Mouse (Mus musculus) gastrocnemius, postnatal 4 days (tissue): ENCODE measurements around the gene Arfip1. TPM values are rescaled to one million over a fixed set of nuclear protein-coding genes. Genes with fewer than 3 reads are reported as not detected.

Experiments
- DNase-seq, 2 experiments: peaks; one replicate each; pipeline ENCODE4 v3.0.0; 2021 to 2022; ENCODE audit warnings: low spot score in 2 of 2, mixed read lengths in 2 of 2
- long read RNA-seq, 2 experiments: library from polyadenylated mRNA; stranded (forward); transcript quantifications; one replicate each; pipeline ENCODE4 v2.0.0; 2021
- total RNA-seq, 2 experiments: library from RNA; stranded (reverse); gene quantifications; 2 replicates each; pipeline ENCODE4 v1.2.3; 2021

Gene Arfip1
- 10 to 100 TPM; 32.3 to 40.5 TPM for total RNA-seq
- long read RNA-seq, experiment 1, transcript Arfip1-201 (8 exons, 2,799 nt) = major isoform, 32 of 49 reads
- long read RNA-seq, experiment 1, transcript Arfip1-203 (9 exons, 1,343 nt) = minor isoform, 8 of 49 reads
- long read RNA-seq, experiment 1, partial matches to known transcripts = 1 of 49 reads
- long read RNA-seq, experiment 1, other reads (novel, unspliced or antisense) = 8 of 49 reads
- long read RNA-seq, experiment 2, transcript Arfip1-203 (9 exons, 1,343 nt) = minor isoform, 7 of 50 reads
- long read RNA-seq, experiment 2, transcript Arfip1-201 (8 exons, 2,799 nt) = major isoform, 32 of 50 reads
- long read RNA-seq, experiment 2, partial matches to known transcripts = 2 of 50 reads
- long read RNA-seq, experiment 2, other reads (novel, unspliced or antisense) = 9 of 50 reads

- peak; percentile 98 to 99 for DNase-seq
These were observed at the start of gene Arfip1 for GRCm38 (mm10) chr3:84582023-84582912. TSS of gene Arfip1 (minus strand) at chr3:84582625.

DNA sequence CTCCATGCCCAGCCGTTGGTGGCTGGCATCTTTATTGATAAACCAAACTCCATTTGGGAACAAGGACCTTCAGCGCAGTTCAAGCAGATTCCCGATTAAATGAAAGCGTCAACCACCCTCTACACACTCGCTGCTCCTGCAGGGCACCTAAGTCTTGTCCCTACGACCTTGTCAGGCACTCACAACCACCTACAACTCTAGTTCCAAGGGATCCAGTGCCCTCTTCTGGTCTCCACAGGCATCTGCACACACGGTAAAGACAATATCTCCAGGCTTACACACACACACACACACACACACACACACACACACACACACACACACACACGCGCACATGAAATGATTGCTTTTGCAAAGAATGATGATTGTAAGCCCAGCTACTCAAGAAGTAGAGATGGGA is 49.2 kb upstream of the Arfip1 start:
- no peak for DNase-seq

DNA sequence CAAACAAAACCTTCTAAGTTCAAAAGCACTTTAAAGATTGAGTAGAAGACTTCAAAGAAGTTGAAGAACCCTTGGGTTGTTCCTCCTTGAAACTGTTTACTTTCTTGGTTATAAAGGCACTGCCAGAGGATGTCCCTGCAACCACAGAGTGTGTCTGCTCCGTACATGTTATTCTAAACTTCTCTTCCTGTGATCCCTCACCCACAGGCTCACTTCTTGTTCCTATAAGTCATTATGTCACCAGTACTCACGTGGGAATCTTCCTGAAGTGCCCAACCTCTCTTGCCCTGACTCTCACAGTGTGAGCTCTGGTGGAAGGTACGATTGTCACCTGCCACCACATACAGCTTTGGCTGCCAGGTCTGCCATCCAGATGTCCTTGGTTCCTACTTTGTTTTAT is 39.6 kb upstream of the Arfip1 start:
- no peak for DNase-seq

DNA sequence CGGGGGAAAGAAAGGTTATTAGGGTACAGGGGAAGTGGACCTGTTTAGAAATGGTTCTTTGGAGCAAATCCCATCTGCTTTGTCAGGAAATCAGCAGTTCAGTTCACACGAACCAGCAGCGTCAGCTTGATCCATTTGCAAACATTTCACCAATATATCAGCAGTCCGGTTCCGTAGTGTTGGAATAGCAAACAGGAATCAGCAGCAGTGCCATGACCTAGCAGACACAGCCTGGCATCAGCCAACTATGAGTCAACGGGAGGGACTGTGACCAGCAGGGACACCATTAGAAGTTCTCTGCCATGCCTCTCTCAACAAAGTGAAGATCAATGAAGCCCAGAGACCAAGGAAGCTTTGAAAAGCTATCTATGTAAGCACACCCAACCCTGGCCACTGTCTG is 37.3 kb upstream of the Arfip1 start:
- no peak for DNase-seq

DNA sequence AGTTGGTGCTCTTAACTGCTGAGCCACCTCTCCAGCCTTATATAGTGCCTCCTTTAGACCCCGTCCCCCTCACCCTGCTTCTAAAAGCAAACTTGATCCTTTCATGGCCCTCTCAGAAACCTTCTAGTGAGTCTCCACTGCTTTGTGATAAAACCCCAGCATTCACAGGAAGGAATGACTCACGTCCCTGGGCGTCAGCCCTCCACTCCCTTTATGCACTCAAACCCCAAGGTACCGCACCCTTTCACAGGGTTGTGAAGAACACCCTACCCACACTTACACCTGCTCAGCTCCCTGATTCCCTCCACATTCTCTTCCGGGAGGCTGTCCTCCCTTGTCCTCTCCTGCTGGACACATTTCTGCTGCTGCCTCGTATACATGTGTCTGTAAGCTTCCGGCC is 36.6 kb upstream of the Arfip1 start:
- no peak for DNase-seq

- no peak for DNase-seq
These were observed 36.2 kb upstream of the Arfip1 start for GRCm38 (mm10) chr3:84618627-84619026.

- DNase-seq = no peak
These were observed 33.4 kb upstream of the Arfip1 start for GRCm38 (mm10) chr3:84615856-84616225.

- no peak for DNase-seq
These were observed 32.8 kb upstream of the Arfip1 start for GRCm38 (mm10) chr3:84615050-84615855.

DNA sequence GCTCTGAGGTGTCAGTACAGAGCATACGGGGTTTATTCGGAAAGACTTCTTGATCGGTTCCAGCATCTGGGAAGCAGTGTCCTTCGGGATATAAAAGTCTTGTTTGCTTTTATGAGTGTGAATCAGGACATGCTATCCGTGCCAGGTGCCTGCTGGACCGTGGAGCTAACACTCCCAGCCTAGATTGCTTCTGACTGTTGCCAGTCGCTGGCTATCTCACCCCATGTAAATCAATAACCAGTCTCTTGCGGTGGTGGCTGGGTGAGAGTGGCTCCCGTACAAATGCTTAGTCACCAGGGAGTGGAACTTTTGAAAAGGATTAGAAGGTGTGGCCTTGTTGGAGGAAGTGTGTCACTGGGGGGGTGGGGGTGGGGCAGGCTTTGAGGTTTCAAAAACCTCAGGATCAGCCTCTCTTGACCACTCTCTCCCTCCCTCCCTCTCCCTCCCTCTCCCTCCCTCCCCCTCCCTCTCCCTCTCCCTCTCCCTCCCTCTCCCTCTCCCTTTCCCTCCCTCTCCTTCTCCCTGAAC is 27.8 kb upstream of the Arfip1 start:
- no peak for DNase-seq

GRCm38 (mm10) chr3:84603212-84603611 is 20.8 kb upstream of the Arfip1 start:
- DNase-seq = no peak

- no peak for DNase-seq
These were observed 20.3 kb upstream of the Arfip1 start for GRCm38 (mm10) chr3:84602759-84603158.

DNA sequence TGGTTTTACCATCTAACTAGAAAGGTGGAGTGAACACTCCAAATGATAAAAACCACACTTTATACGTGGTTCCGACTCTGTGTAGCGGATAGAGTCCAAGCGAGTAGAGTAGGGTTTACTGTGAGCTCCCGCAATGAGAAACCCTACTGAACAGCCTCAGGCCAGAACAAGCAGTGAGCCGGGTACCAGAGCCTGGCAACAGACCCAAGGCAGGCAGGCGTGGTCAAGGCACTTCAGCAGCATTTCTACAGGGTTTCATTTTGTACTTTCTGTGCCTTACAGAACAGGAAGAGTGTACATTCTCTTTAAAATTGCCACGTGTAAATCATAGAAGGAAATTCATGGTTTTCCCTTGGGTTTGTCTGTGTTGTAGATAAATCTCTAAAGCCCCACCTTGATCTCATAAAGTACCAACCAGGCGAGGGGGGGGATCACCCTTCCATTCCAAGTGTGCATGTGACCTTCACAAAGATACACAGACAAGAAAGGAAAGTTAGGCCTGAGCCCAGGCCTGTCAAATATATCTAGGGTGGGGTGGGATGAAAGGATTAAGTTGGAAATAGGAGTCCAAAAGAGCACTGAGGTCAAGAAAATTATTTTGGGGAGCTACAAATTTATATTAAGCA is 19.6 kb upstream of the Arfip1 start:
- DNase-seq = no peak

DNA sequence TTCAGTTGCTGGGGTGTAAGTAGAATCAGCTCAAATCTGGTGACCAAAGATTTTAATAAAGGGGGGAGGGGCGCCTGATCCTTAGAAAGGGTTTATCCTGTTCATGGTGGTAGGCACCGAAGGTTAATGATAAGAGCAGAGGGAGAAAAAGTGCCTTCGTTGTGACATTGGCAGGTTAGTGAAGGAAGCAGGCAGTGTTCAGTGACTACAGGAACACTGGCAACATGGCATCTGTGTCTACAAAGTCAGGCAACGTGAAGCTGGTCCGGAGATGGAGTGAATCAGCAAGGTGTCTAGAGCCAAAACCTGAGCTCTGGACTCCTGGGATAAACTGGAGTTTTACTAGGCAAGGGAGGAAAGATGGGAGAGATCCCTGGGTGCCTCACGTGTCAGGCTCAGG is 16.3 kb upstream of the Arfip1 start:
- DNase-seq = no peak

DNA sequence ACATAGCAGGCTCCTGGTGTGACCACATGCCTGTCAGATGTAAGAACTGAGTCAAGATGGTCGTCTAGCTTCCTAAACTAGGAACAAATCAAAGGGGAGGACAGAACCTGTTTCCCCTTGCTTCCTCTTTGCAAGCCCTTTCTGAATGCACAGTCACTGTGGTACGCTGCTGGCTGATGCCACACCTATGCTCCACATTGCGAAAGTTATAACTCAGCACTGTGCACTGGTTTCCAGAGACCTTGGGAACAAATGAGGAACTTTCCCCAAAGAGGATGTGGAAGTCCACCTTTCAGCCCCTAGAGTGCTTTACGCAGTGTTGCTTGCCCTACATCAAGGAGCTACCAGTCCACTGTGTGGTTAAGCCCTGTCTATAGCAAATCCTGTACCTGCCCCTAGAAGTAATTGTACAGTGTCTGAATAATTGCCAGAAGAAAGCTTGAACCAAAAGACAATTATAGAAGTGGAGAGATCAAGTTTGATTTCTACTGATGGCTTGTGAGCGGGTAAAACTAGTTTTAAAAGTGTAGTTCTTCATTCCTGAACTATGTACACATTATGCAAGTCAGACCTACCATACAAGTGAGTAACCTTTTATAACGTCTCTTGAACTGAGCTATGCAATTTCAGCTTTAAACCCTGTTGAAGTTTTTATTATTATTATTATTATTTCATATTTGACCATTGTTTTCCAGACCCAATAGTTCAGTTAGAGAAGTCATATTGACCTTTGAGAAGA is 15.7 kb upstream of the Arfip1 start:
- DNase-seq = no peak

DNA sequence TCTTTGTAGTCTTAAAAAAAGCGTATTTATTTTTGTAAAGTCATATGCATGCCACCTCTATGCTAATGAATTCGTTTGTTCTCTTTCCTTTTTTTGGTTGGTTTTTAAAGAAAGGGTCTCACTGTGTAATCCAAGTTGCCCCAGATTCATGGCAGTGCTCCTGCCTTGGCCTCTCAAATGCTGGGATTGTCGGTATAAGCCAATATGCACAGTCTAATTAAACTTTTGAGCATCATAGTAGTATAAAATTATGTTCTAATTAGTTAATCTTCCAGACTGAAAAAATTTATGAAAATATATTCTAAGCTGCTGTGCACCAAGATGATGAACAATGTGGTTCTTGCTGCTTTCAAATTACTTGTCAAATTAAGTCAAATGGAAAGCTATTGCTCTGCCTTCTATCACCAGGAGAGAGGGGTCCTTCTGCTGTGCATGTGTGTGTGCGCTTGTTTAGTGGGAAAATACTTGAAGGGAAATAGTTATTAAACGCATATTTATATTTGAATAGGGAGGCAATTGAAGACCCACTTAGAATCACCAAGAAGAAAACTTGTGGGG is 13.3 kb upstream of the Arfip1 start:
- DNase-seq = no peak

GRCm38 (mm10) chr3:84594894-84595676 is 12.7 kb upstream of the Arfip1 start:
- DNase-seq = no peak

GRCm38 (mm10) chr3:84593274-84593673 is 10.8 kb upstream of the Arfip1 start, which contains the start of gene Tigd4:
TSS of gene Tigd4 (plus strand) at chr3:84593574.
- no peak for DNase-seq

GRCm38 (mm10) chr3:84586736-84587135 is 4.3 kb upstream of the Arfip1 start:
- no peak for DNase-seq

DNA sequence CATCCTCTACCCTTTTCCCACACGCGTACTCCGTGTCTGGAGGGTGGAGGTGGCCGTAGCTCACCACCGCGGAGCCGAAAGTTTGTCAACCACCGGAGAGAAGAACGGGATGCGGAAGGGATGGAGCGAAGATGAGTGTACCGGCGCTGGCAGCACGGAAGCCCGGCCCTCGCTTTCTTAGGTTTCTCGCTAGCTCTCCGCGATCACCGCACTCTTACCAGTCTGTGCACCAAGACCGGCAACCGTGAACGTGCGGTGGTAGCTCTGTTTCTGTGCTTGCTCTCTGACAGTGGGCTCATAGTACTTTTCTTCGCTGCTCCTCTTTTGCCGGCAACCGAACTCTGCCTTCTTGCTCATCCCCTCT is 470 bp upstream of the Arfip1 start:
- no peak for DNase-seq
